Mouse (Mus musculus) left cerebral cortex, adult 2 months (tissue): Measurements from ENCODE around the gene Hrnr. TPM values are rescaled to one million over a fixed set of nuclear protein-coding genes. Genes with fewer than 3 reads are reported as not detected.

Source experiments
- DNase-seq, 2 experiments: peaks; one replicate each; pipeline ENCODE4 v3.0.0; 2021 to 2022; ENCODE audit warnings: low spot score in 2 of 2, mixed read lengths in 1 of 2; ENCODE audit errors: extremely low spot score in 1 of 2
- H3K27ac ChIP-seq: fragments of 200-600 bp; 2 replicates; pipeline ENCODE4 v1.8.1; 2022
- H3K4me3 ChIP-seq: fragments of 200-600 bp; 2 replicates; pipeline ENCODE4 v1.8.1; 2022
- CTCF ChIP-seq: fragments of 200-600 bp; IDR thresholded peaks from 2 replicates; pipeline ENCODE4 v1.8.1; 2022; ENCODE audit warnings: antibody characterized with exemption, mild to moderate bottlenecking, moderate library complexity
- intact Hi-C: fragments of 180-260 bp; cut with DNase I; formaldehyde crosslinking; loops from one replicate; pipeline ENCODE4 v1.15.1; 2025
- total RNA-seq, 2 experiments: library from RNA; stranded (reverse); gene quantifications; 2 replicates each; pipeline ENCODE4 v1.2.3; 2021

The Hrnr gene
- total RNA-seq, 2 experiments from 2014 or later, result not detected

DNA sequence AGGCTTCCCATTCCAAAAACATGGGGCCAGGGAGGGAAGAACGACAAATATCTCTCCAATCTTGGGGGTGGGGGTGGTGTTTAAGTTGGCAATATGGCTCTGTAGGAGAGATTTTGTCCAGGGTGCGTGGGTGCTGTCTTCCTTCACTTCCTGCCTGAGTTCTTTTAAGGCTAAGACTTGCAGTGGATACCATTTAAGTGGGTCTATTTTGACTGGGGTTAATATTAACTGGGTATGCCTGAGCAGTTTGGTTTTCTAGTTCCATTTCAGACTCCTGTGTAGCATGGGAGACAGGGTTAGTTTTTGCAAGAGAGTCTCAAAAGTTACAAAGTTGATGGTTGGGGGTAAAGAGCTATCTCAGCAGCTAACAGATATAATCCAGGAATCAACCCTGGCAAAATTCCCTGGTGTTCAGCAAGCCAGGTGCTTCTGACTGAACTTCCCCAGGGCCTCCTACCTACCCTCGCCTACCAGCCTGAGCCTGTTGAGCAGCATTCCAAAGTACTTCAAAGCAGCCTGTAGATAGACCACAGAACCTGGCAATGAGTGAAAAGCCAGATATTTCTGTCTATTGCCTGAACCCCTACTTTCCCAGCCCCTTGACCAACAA, 47.5 kb downstream of the Hrnr start:
- no peak overlapping the region for H3K4me3 ChIP-seq
- TF ChIP-seq CTCF, result no peak
- DNase-seq, result no peak
- H3K27ac ChIP-seq, result no peak overlapping the region
- intact Hi-C loops, result loop anchor here (10.0 kb wide), 1 partner anchor 238 kb away; no protein-coding TSS in a partner anchor

DNA sequence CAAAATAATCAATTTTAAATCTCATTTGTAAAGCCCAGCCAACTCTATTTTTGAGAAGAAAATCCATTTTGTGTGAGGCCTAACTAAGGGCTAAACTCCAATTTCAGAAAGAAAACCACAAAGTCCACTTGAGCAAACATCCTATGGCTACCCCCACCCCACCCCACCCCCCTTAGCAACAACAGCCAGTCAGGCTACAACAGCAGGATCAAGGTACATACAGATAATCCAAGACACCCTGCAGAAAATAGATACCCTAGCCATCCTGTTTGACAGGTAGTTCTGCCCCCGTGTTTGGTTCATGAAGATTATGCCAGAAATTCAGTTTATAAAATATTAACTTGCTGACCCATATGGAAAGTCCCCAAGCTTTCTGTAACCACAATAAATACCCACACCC, 48.6 kb downstream of the Hrnr start:
- intact Hi-C loops, result loop anchor here (10.0 kb wide), 1 partner anchor 237 kb away; no protein-coding TSS in a partner anchor
- Histone ChIP-seq H3K27ac (no peak overlapping the region), H3K4me3 (no peak overlapping the region)
- no peak for TF ChIP-seq CTCF
- DNase-seq, result no peak

GRCm38 (mm10) chr3:93373416-93373815, 53.9 kb downstream of the Hrnr start:
- DNase-seq, result no peak
- no peak for TF ChIP-seq CTCF
- H3K27ac ChIP-seq, result no peak overlapping the region
- no peak overlapping the region for H3K4me3 ChIP-seq
- intact Hi-C loops, result no loop called here

DNA sequence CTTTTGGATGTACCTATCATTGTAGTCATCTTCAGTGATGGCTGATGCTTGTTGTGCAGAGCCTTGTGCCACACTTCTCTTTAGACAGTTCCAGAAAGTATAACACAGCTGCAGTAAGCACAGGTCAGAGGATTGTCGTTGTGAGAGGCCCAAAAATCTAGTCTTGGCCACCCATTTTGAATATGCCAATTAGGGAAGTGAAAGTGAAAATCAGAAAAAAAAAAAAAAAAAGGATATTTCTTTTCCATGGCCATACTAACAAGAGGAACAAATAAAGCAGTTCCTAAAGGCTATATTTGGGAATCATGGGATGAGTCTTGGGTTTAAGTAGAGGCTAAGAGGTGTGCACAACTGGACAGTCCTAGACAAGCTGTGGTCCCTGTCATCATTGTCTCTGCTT, 55.6 kb downstream of the Hrnr start:
- Histone ChIP-seq H3K27ac (no peak overlapping the region), H3K4me3 (no peak overlapping the region)
- intact Hi-C loops, result no loop called here
- no peak for DNase-seq
- no peak for TF ChIP-seq CTCF

- Histone ChIP-seq H3K4me3 (no peak overlapping the region), H3K27ac (no peak overlapping the region)
- TF ChIP-seq CTCF, result no peak
- DNase-seq, result no peak
- intact Hi-C loops, result no loop called here
Measured at GRCm38 (mm10) chr3:93375601-93376000, 56.1 kb downstream of the Hrnr start.

GRCm38 (mm10) chr3:93378146-93378545, 58.6 kb downstream of the Hrnr start:
- no peak for DNase-seq
- Histone ChIP-seq H3K27ac (no peak overlapping the region), H3K4me3 (no peak overlapping the region)
- intact Hi-C loops, result no loop called here
- TF ChIP-seq CTCF, result no peak

Other genes with a start within 250 kb of the Hrnr start
- gene Crnn, start 175.0 kb upstream of the Hrnr start, total RNA-seq, result not detected
- gene Flg2, start 122.5 kb upstream of the Hrnr start, total RNA-seq, result not detected
- not detected for gene Flg, start 46.2 kb upstream of the Hrnr start, total RNA-seq
- not detected for gene Rptn, start 74.0 kb downstream of the Hrnr start, total RNA-seq
- 1 to 10 TPM; 2.5 to 2.6 TPM for gene Tchh, start 122.6 kb downstream of the Hrnr start, total RNA-seq
- not detected for gene Tchhl1, start 149.0 kb downstream of the Hrnr start, total RNA-seq
- gene S100a11, start 200.7 kb downstream of the Hrnr start, total RNA-seq, result 10 to 100 TPM in 1 of 2 experiments, 1 to 10 TPM in 1; 8.0 to 11.0 TPM
- 10 to 100 TPM; 42.6 to 43.7 TPM for gene S100a10, start 235.3 kb downstream of the Hrnr start, total RNA-seq